Comparison of ENCODE assay signal across 31 mouse cellular contexts in the genomic region with DNA sequence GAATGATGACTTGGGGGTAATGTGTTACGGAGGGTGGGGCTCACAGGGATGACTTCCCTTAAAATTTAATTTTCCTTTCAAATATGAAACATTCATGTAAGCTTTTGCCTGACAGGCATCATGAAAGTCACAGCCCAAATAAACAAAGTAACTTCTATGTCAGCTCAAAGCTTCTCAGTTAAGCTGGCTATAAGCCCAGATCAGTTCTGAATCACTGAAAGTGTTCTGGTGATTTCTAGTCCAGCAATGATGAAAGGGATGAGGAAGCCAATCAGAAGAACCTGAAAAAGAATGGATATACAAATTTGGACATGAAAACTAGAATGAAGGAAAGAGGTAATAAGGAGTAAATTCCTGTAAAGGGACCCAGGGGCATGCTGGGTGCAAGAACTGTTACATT.
DNase-seq lines count a peak whose midpoint lies in the region; ATAC-seq and TF ChIP-seq lines count a peak whose summit lies in the region.
"Had no signal": no experiment of that assay in that cellular context is flagged by ENCODE, and none has a peak within 500 bp of the region (broad histone marks: within the 10 kb centered on the region; RNA-seq: fewer than 3 reads in every experiment).

No protein-coding gene starts in this region.

- H3K9ac ChIP-seq in midbrain, postnatal 0 days (replicated peaks; ENCODE audit: low read length, poor library complexity, severe bottlenecking): no peak overlapping the region
- H3K9ac ChIP-seq in midbrain, embryonic 15.5 days: no peak overlapping the region
- no peak overlapping the region for H3K9ac ChIP-seq in embryonic facial prominence, embryonic 14.5 days (ENCODE audit: low read depth, low read length)
- H3K9ac ChIP-seq: hindbrain, embryonic 15.5 days; intestine, embryonic 15.5 days; limb, embryonic 12.5 days; liver, embryonic 13.5 days; neural tube, embryonic 15.5 days; stomach, embryonic 15.5 days had no signal

- no peaks in the 10 kb centered on the region for H3K4me1 ChIP-seq in midbrain, postnatal 0 days (ENCODE audit: insufficient read depth, low read length)
- H3K4me1 ChIP-seq in midbrain, embryonic 15.5 days: no peaks in the 10 kb centered on the region
- peaks cover 1% of the 10 kb centered on the region; the same call in 1 of the 2 replicates for H3K4me1 ChIP-seq in embryonic facial prominence, embryonic 14.5 days (ENCODE audit: control insufficient read depth, insufficient read depth, low read length)
- H3K4me1 ChIP-seq: hindbrain, embryonic 15.5 days; intestine, embryonic 15.5 days; liver, embryonic 13.5 days; midbrain, embryonic 10.5 days; neural tube, embryonic 15.5 days; stomach, embryonic 15.5 days had no signal

- intact Hi-C loops in gastrocnemius, postnatal 14 days (cut with DNase I; ENCODE audit: low total_unique reads): no loop called here
- intact Hi-C loops in heart, postnatal 25 days (cut with DNase I): no loop called here

- no peak overlapping the region for H3K4me3 ChIP-seq in midbrain, postnatal 0 days (ENCODE audit: low read depth, low read length)
- no peak overlapping the region for H3K4me3 ChIP-seq in midbrain, embryonic 15.5 days
- no peak overlapping the region for H3K4me3 ChIP-seq in embryonic facial prominence, embryonic 14.5 days (ENCODE audit: low read depth, low read length)
- H3K4me3 ChIP-seq: heart, adult 2 months; hindbrain, embryonic 15.5 days; intestine, embryonic 15.5 days; layer of hippocampus, adult 2 months; limb, embryonic 12.5 days; liver, embryonic 13.5 days; midbrain, embryonic 10.5 days; neural tube, embryonic 15.5 days; stomach, embryonic 15.5 days had no signal

- H3K9me3 ChIP-seq in midbrain, postnatal 0 days (ENCODE audit: low read length): no peaks in the 10 kb centered on the region
- H3K9me3 ChIP-seq in midbrain, embryonic 15.5 days: no peaks in the 10 kb centered on the region
- H3K9me3 ChIP-seq in embryonic facial prominence, embryonic 14.5 days (ENCODE audit: control insufficient read depth, low read length): no peaks in the 10 kb centered on the region
- H3K9me3 ChIP-seq: hindbrain, embryonic 15.5 days; intestine, embryonic 15.5 days; limb, embryonic 12.5 days; liver, embryonic 13.5 days; midbrain, embryonic 10.5 days; neural tube, embryonic 15.5 days; stomach, embryonic 15.5 days had no signal

- no peak for TF ChIP-seq CTCF in midbrain, postnatal 0 days (IDR thresholded peaks at IDR 0.05)

- no peak for ATAC-seq in midbrain, postnatal 0 days (ENCODE audit: low FRiP score)
- ATAC-seq in midbrain, embryonic 15.5 days (replicated peaks): no peak
- no peak for ATAC-seq in embryonic facial prominence, embryonic 14.5 days (ENCODE audit: low read depth)
- ATAC-seq: forebrain, embryonic 14.5 days; intestine, embryonic 15.5 days had no signal

- no peak overlapping the region for H3K27ac ChIP-seq in midbrain, postnatal 0 days (ENCODE audit: low read depth, low read length)
- no peak overlapping the region for H3K27ac ChIP-seq in midbrain, embryonic 15.5 days
- no peak overlapping the region for H3K27ac ChIP-seq in embryonic facial prominence, embryonic 14.5 days (replicated peaks; ENCODE audit: low read depth, low read length)
- H3K27ac ChIP-seq: heart, adult 2 months; hindbrain, embryonic 15.5 days; intestine, embryonic 15.5 days; layer of hippocampus, adult 2 months; liver, embryonic 13.5 days; macrophage; midbrain, embryonic 10.5 days; neural tube, embryonic 15.5 days; stomach, embryonic 15.5 days had no signal

- H3K4me2 ChIP-seq in midbrain, postnatal 0 days (ENCODE audit: low read depth, low read length, poor library complexity, severe bottlenecking): no peak overlapping the region
- no peak overlapping the region for H3K4me2 ChIP-seq in midbrain, embryonic 15.5 days
- H3K4me2 ChIP-seq in embryonic facial prominence, embryonic 14.5 days (ENCODE audit: low read depth, low read length): no peak overlapping the region
- H3K4me2 ChIP-seq: hindbrain, embryonic 15.5 days; intestine, embryonic 15.5 days; limb, embryonic 12.5 days; liver, embryonic 13.5 days; neural tube, embryonic 15.5 days; stomach, embryonic 15.5 days had no signal

- no peaks in the 10 kb centered on the region for H3K36me3 ChIP-seq in midbrain, postnatal 0 days (ENCODE audit: insufficient read depth, low read length)
- no peaks in the 10 kb centered on the region for H3K36me3 ChIP-seq in midbrain, embryonic 15.5 days (replicated peaks)
- H3K36me3 ChIP-seq in embryonic facial prominence, embryonic 14.5 days (ENCODE audit: control insufficient read depth, insufficient read depth, low read length): no peaks in the 10 kb centered on the region
- H3K36me3 ChIP-seq: G1E; hindbrain, embryonic 15.5 days; intestine, embryonic 15.5 days; limb, embryonic 12.5 days; liver, embryonic 13.5 days; midbrain, embryonic 10.5 days; neural tube, embryonic 15.5 days; stomach, embryonic 15.5 days had no signal

- WGBS in midbrain, postnatal 0 days: 80% methylated on average over 1 of the region's 1 CpGs
- 89% methylated on average over 1 of the region's 1 CpGs for WGBS in midbrain, embryonic 15.5 days
- WGBS in embryonic facial prominence, embryonic 14.5 days: 48% methylated on average over 1 of the region's 1 CpGs

- DNase-seq in gastrocnemius, adult 18-20 months (ENCODE audit: low spot score): peak; percentile 16
- DNase-seq in gastrocnemius, postnatal 14 days: no peak
- DNase-seq in midbrain, postnatal 0 days (ENCODE audit: low spot score): peak; percentile 29
- peak; percentile 80 for DNase-seq in embryonic facial prominence, embryonic 14.5 days (ENCODE audit: low spot score)
- DNase-seq in heart, postnatal 25 days (ENCODE audit: low spot score): no peak
- DNase-seq in urinary bladder, postnatal 4 days (ENCODE audit: low spot score in 2 of 2): no peak
- DNase-seq: adrenal gland, postnatal 36 days; B cell, adult 2 months; cerebellum, adult 11-12 months; gastrocnemius, postnatal 36 days; heart, adult 2 months; heart, postnatal 4 days; kidney, adult 9 months; kidney, postnatal 25 days; layer of hippocampus, postnatal 36 days; liver, embryonic 13.5 days; lung, adult 2 months; right cerebral cortex, adult 18-20 months; thymus, postnatal 25 days had no signal

- no peaks in the 10 kb centered on the region for H3K27me3 ChIP-seq in midbrain, postnatal 0 days (ENCODE audit: insufficient read depth, low read length)
- no peaks in the 10 kb centered on the region for H3K27me3 ChIP-seq in midbrain, embryonic 15.5 days (replicated peaks)
- H3K27me3 ChIP-seq in embryonic facial prominence, embryonic 14.5 days (replicated peaks; ENCODE audit: control insufficient read depth, insufficient read depth, low read length): no peaks in the 10 kb centered on the region
- H3K27me3 ChIP-seq: CH12.LX; hindbrain, embryonic 15.5 days; intestine, embryonic 15.5 days; limb, embryonic 12.5 days; liver, embryonic 13.5 days; neural tube, embryonic 15.5 days; stomach, embryonic 15.5 days had no signal

Comparison
In these comparisons a context has a peak if more than half of its experiments do, and no peak if none do; other contexts are left out.
1. DNase-seq: peak in gastrocnemius, adult 18-20 months (single experiment), midbrain, postnatal 0 days (single experiment) and embryonic facial prominence, embryonic 14.5 days (single experiment); none in gastrocnemius, postnatal 14 days (single experiment), heart, postnatal 25 days (single experiment) and urinary bladder, postnatal 4 days (0 of 2).